Mouse (Mus musculus): ENCODE data around the gene Nme3.

Gene Nme3

DNA sequence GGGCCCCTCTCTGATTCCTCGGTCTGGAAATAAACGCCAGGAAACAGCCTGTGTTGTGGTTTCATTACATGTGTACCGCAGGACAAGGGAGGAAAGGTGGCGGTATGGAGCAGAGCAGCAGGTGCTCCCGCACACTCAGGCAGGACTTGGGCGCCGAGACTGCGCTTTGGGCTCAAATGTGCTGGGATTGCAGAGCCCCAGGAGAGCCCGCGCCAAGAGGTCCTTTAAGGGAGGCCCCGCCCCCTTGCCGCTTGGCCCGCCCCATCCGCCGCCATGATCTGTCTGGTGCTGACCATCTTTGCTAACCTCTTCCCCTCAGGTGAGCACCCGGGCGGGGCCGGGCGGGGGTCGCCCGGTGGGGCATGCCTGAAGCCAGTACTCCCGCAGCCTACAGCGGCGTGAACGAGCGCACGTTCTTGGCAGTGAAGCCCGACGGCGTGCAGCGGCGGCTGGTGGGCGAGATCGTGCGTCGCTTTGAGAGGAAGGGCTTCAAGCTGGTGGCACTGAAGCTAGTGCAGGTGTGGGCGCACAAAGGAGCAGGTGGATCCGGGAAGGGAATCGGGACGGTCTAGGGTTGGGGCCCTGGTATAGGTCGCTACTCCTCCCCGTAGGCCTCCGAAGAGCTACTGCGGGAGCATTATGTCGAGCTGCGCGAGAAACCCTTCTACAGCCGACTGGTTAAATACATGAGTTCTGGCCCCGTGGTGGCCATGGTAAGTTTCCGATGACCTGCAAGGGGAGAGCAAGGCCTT is at the start of gene Nme3:
Gene Nme3 (plus strand): TSS at position 260 of the 752 bp plus-strand sequence.
- no peak for DNase-seq (ENCODE audit: extremely low read depth, low read depth, low spot score)

- no peak for DNase-seq (ENCODE audit: extremely low read depth, low read depth, low spot score)
These were observed 48.9 kb upstream of the Nme3 start for GRCm38 (mm10) chr17:24847386-24847785.

DNA sequence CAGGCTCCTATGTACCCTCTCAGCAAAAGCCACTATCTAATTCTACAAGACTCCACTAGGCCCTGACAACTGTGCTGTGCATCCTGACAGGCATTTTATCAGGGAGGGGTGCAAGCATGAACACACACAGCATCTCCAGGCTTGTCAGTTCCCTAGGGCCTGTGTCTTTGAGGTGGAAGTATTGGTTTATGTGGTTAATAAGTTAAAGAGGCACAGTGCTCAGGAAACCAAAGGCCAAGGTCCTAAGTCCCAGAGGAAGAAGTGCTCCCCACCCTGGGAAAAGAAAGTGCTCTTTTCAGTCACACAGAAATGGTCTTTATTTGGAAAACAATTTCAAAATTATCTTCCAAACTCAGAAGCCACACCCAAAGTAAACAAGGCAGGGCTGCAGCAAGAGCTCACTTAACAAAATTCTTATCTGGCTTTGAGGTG is 47.7 kb upstream of the Nme3 start:
- DNase-seq (ENCODE audit: extremely low read depth, low read depth, low spot score), result no peak

GRCm38 (mm10) chr17:24849733-24850064 is 46.6 kb upstream of the Nme3 start:
- DNase-seq (ENCODE audit: extremely low read depth, low read depth, low spot score), result no peak

GRCm38 (mm10) chr17:24850065-24850772 is 46.1 kb upstream of the Nme3 start, which contains the start of gene Fahd1:
Gene Fahd1 (minus strand): TSS chr17:24850364.
- peak; percentile 70 for DNase-seq (ENCODE audit: extremely low read depth, low read depth, low spot score)

GRCm38 (mm10) chr17:24850773-24851127 is 45.5 kb upstream of the Nme3 start:
- DNase-seq (ENCODE audit: extremely low read depth, low read depth, low spot score), result no peak

GRCm38 (mm10) chr17:24851381-24852125 is 44.7 kb upstream of the Nme3 start:
- no peak for DNase-seq (ENCODE audit: extremely low read depth, low read depth, low spot score)

DNA sequence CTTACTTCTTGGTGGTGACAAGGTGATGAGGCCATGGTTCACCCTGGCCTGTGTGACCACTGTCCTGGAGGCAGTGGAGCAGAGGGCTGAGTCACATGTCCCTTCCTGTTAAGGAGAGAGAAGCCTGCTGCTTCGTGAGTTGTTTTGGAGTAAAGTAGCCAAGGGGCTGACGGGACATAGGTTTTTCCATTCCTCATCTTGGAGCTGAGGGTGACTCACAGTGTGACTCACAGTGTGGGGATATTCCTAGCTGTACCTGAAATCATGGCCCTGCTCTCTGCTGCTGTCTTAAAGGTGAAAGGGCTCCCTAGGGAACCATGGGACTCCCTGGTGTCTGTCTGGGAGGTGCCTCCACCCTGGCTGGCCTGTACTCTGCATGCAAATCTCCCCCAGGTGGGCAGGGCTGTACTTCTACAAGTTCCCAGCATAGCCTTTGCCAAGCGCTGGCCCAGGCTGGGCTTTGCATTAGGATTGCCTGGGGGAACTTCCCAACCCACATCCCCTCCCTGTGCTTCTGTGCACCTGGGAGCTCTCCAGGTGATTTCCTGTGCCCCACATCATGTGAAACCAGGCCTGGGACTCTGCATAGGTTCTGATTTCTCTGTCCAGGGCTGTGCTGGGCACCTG is 40.3 kb upstream of the Nme3 start:
- no peak for DNase-seq (ENCODE audit: extremely low read depth, low read depth, low spot score)

DNA sequence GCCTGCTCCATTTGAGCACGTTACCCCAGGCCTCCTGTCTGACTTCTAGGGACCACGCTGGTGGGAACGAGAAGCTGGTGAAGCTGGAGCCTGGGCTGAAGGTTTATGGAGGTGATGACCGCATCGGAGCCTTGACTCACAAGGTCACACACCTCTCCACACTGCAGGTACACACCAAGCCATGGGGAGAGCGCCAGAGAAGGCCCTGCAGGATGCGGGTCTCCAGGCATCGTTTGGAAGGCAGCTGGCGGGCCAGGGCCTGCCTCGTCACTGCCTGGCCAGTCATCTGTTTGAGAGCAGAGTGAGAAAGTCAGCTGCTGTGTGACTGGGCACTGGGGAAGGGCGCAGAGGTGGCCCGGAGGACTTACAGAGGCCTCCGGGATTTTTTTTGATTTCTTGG is 39.7 kb upstream of the Nme3 start:
- DNase-seq (ENCODE audit: extremely low read depth, low read depth, low spot score), result no peak

- no peak for DNase-seq (ENCODE audit: extremely low read depth, low read depth, low spot score)
These were observed 38.3 kb upstream of the Nme3 start for GRCm38 (mm10) chr17:24857831-24858470.

GRCm38 (mm10) chr17:24858967-24859366 is 37.3 kb upstream of the Nme3 start:
- DNase-seq (ENCODE audit: extremely low read depth, low read depth, low spot score), result no peak

GRCm38 (mm10) chr17:24860076-24860475 is 36.2 kb upstream of the Nme3 start:
- no peak for DNase-seq (ENCODE audit: extremely low read depth, low read depth, low spot score)

GRCm38 (mm10) chr17:24861785-24862184 is 34.5 kb upstream of the Nme3 start:
- DNase-seq (ENCODE audit: extremely low read depth, low read depth, low spot score), result no peak

DNA sequence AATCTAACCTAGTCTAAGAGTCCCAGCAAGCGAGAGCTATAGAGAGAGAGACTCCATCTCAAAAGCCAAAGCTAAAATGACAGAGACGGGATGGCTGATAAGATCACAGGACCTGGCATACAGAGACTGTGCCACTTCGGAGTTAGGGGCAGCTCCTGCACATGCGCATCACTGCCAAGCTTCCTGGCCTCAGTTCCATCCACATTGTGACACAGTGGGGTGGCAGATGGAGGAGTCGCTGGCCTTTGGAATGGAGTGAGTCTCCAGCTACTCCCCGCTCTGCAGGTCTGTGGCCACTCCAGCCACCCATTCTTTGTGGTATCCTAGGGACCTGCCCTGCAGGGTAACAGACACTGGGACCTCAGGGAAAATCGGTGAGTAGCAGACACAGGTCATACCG is 30.5 kb upstream of the Nme3 start, which contains the start of gene Igfals:
Gene Igfals (plus strand): TSS at position 222 of the 400 bp plus-strand sequence.
- no peak for DNase-seq (ENCODE audit: extremely low read depth, low read depth, low spot score)

- no peak for DNase-seq (ENCODE audit: extremely low read depth, low read depth, low spot score)
These were observed 28.4 kb upstream of the Nme3 start for GRCm38 (mm10) chr17:24867914-24868313.

DNA sequence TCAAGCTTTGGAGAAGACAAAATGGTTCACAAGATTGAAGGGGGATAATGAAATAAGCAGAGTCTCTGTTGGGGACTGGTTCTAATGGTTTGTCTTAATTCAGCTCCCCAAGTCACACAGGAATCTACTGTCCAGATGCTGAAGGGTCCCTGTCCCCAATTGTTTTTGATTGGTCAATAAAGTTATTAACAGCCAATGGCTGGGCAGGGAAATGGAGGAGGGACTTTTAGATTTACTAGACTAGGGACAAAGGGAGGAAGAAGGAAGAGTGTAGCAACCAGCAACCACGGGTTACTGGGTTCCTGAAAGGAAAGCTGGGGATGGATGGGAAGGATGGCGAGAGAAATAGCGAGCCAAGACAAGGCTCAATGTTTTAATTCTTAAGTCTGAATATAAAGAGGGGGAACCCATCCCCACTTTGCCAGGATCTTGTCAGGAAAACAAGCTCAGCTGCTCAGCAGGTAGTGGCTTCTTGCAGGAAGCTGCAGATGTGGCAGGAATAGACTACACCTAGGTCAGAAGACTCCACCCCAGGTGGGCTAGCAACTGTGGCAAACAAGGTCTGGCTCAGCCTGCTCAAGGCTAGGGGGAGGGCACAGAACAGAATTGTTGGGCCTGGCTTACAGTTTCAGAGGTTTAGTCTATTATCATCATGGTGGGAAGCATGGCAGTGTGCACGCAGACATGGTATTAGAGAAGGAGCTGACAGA is 22.4 kb upstream of the Nme3 start:
- DNase-seq (ENCODE audit: extremely low read depth, low read depth, low spot score), result no peak

GRCm38 (mm10) chr17:24874405-24874745 is 21.9 kb upstream of the Nme3 start:
- DNase-seq (ENCODE audit: extremely low read depth, low read depth, low spot score), result no peak

DNA sequence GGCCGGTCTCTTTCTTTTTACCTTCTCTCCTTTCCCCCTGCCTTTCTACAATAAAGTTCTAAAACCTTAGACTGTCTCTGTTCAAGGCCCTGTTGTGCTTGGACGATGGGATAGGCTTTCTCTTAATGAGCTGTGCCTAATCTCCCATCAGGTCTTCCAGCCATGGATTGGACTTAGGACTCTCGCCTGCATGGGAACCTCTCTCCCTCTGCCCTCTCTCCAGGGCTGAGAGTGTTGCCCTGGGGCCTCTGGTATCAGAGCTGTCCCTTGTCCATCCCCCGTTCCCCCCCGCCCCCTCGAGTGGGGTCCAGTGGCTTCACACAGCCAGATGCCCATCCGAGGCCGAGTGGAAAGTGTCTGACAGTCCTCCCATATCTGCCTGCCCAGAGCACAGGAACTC is 21.3 kb upstream of the Nme3 start:
- DNase-seq (ENCODE audit: extremely low read depth, low read depth, low spot score), result no peak

GRCm38 (mm10) chr17:24877336-24878116 is 18.8 kb upstream of the Nme3 start:
- DNase-seq (ENCODE audit: extremely low read depth, low read depth, low spot score), result no peak

DNA sequence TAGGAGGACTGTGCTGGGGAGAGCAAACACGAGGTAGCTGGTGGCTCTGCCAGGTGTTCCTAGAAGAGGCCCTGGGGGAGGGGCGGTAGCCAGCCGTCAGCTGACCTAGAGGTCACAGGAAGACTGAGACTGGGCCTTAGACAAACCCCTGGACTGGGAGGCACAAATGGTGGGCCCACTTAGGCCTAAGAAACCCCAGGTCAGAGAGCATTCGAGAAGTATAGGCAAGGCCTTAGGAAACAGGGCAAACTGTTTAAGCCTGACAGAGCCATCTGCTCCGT is 18.2 kb upstream of the Nme3 start:
- DNase-seq (ENCODE audit: extremely low read depth, low read depth, low spot score), result no peak
